8 mouse cellular contexts compared by ENCODE assay signal in the genomic region with DNA sequence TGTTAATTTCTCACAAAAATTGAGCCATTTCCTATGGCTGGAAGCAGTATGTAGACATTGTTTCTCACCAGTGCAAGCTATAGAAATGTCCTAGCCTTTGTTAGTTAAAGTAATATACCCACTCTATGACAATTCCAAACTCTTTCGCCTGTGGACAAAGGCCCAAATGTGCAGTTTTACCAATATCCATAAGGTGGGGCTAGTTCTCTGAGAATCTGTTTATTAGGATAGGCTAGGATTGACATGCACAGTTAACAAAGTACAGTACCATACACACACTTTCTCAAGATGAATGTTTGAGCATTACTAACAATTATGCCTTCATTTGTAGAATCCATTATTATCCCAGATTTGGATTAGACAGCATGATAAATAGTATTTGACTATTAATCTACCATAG. TPM values are rescaled to one million over a fixed set of nuclear protein-coding genes. Genes with fewer than 3 reads are reported as not detected.
DNase-seq lines count a peak whose midpoint lies in the region; ATAC-seq and TF ChIP-seq lines count a peak whose summit lies in the region.

No protein-coding gene starts in this region.

- no peak overlapping the region for H3K4me3 ChIP-seq in kidney, adult 2 months (ENCODE audit: insufficient read depth, low read depth, low read length)
- no peak overlapping the region for H3K4me3 ChIP-seq in intestine, embryonic 14.5 days (ENCODE audit: low read depth, low read length)
- no peak overlapping the region for H3K4me3 ChIP-seq in midbrain, embryonic 12.5 days

- WGBS in kidney, adult 2 months = 40% methylated on average over 1 of the region's 1 CpGs
- 52% methylated on average over 1 of the region's 1 CpGs for WGBS in intestine, embryonic 14.5 days
- WGBS in midbrain, embryonic 12.5 days = 47% methylated on average over 1 of the region's 1 CpGs

- DNase-seq in kidney, adult 2 months = peak; percentile 60
- DNase-seq in kidney, adult 18-20 months = no peak
- DNase-seq in MN1 (ENCODE audit: low spot score) = peak; percentile 30
- DNase-seq in intestine, embryonic 14.5 days (ENCODE audit: low spot score) = no peak
- no peak for DNase-seq in spleen, adult 18-20 months
- no peak for DNase-seq in right cerebral cortex, adult 18-20 months

- H3K27me3 ChIP-seq in kidney, adult 2 months (replicated peaks; ENCODE audit: control insufficient read depth, insufficient read depth, low read length) = no peaks in the 10 kb centered on the region
- H3K27me3 ChIP-seq in intestine, embryonic 14.5 days (replicated peaks; ENCODE audit: control insufficient read depth, insufficient read depth, low read length) = no peaks in the 10 kb centered on the region
- no peaks in the 10 kb centered on the region for H3K27me3 ChIP-seq in midbrain, embryonic 12.5 days

- H3K4me2 ChIP-seq in intestine, embryonic 14.5 days (ENCODE audit: low read length) = no peak overlapping the region
- H3K4me2 ChIP-seq in midbrain, embryonic 12.5 days (replicated peaks) = no peak overlapping the region

- H3K36me3 ChIP-seq in kidney, adult 2 months (ENCODE audit: control insufficient read depth, insufficient read depth, low read length) = no peaks in the 10 kb centered on the region
- H3K36me3 ChIP-seq in intestine, embryonic 14.5 days (ENCODE audit: control insufficient read depth, insufficient read depth, low read length) = peaks cover 3% of the 10 kb centered on the region; the same call in 1 of the 2 replicates
- no peaks in the 10 kb centered on the region for H3K36me3 ChIP-seq in midbrain, embryonic 12.5 days

- no peak overlapping the region for H3K27ac ChIP-seq in kidney, adult 2 months (ENCODE audit: insufficient read depth, low read depth, low read length)
- H3K27ac ChIP-seq in intestine, embryonic 14.5 days (ENCODE audit: low read depth) = no peak overlapping the region
- no peak overlapping the region for H3K27ac ChIP-seq in midbrain, embryonic 12.5 days (replicated peaks)

- no peaks in the 10 kb centered on the region for H3K4me1 ChIP-seq in kidney, adult 2 months (ENCODE audit: control insufficient read depth, insufficient read depth, low read length)
- H3K4me1 ChIP-seq in intestine, embryonic 14.5 days (replicated peaks; ENCODE audit: control insufficient read depth, insufficient read depth, low read length) = no peaks in the 10 kb centered on the region
- H3K4me1 ChIP-seq in midbrain, embryonic 12.5 days = no peaks in the 10 kb centered on the region

- no peak overlapping the region for H3K9ac ChIP-seq in intestine, embryonic 14.5 days (ENCODE audit: low read length)
- no peak overlapping the region for H3K9ac ChIP-seq in midbrain, embryonic 12.5 days (replicated peaks)

- peak; percentile 63; the same call in 1 of the 2 replicates for ATAC-seq in erythroid progenitor cell, adult 5-6 weeks (replicated peaks; ENCODE audit: low FRiP score, poor library complexity, severe bottlenecking)
- ATAC-seq in intestine, embryonic 14.5 days (replicated peaks; ENCODE audit: low FRiP score, low TSS enrichment, low read depth) = peak; percentile 43; the same call in 1 of the 2 replicates
- ATAC-seq in midbrain, embryonic 12.5 days (ENCODE audit: low FRiP score, low read depth) = peak; percentile 62; the same call in 1 of the 2 replicates

- peak; percentile 42 for TF ChIP-seq CTCF in kidney, adult 2 months (conservative IDR thresholded peaks at IDR 0.05; ENCODE audit: insufficient read depth, insufficient read length, low read depth, low read length)

- TF ChIP-seq POLR2A in kidney, adult 2 months (IDR thresholded peaks at IDR 0.05; ENCODE audit: low read depth, low read length) = no peak

- H3K9me3 ChIP-seq in intestine, embryonic 14.5 days (ENCODE audit: control insufficient read depth, low read length) = no peaks in the 10 kb centered on the region
- H3K9me3 ChIP-seq in midbrain, embryonic 12.5 days = no peaks in the 10 kb centered on the region

RNA-seq across cellular contexts. Expression of gene Lrrc19, which starts 19.8 kb away (rescaled TPM):
- polyA plus RNA-seq in kidney, adult 2 months (2012; rRNA removed) = 37.0 and 47.2 TPM in 2 replicates
- not detected in 2 replicates for total RNA-seq in erythroid progenitor cell, adult 5-6 weeks (2015; ENCODE audit: low replicate concordance)
- not detected in 2 replicates for total RNA-seq in erythroid progenitor cell, adult 5-6 weeks (2017; ENCODE audit: low replicate concordance)
- 0.46 and 0.47 TPM in 2 replicates for polyA plus RNA-seq in intestine, embryonic 14.5 days (2014; fragmentation: Nextera tagmentation; extraction: Ambion mirVana)
- polyA plus RNA-seq in midbrain, embryonic 12.5 days (2016; fragmentation: Nextera tagmentation; extraction: Ambion mirVana) = 0.89 and 1.1 TPM in 2 replicates

RNA-seq across cellular contexts. Expression of gene Ift74, which starts 55.4 kb away (rescaled TPM):
- polyA plus RNA-seq in kidney, adult 2 months (2012; rRNA removed) = 1.6 and 2.0 TPM in 2 replicates
- 3.8 and 5.4 TPM in 2 replicates for total RNA-seq in erythroid progenitor cell, adult 5-6 weeks (2015; ENCODE audit: low replicate concordance)
- 2.3 TPM in 1 of 2 replicates, not detected in the other for total RNA-seq in erythroid progenitor cell, adult 5-6 weeks (2017; ENCODE audit: low replicate concordance)
- polyA plus RNA-seq in intestine, embryonic 14.5 days (2014; fragmentation: Nextera tagmentation; extraction: Ambion mirVana) = 24.2 and 26.2 TPM in 2 replicates
- polyA plus RNA-seq in midbrain, embryonic 12.5 days (2016; fragmentation: Nextera tagmentation; extraction: Ambion mirVana) = 57.4 and 66.5 TPM in 2 replicates

Comparison
In these comparisons a context has a peak if more than half of its experiments do, and no peak if none do; other contexts are left out.
1. DNase-seq: peak in kidney, adult 2 months (single experiment) and MN1 (single experiment); none in kidney, adult 18-20 months (single experiment), intestine, embryonic 14.5 days (single experiment), spleen, adult 18-20 months (0 of 2) and right cerebral cortex, adult 18-20 months (single experiment).
2. RNA of gene Lrrc19, which starts 19.8 kb away (polyA plus RNA-seq): 37.0 to 47.2 TPM in kidney, adult 2 months; 0.89 to 1.1 TPM in midbrain, embryonic 12.5 days and 0.46 to 0.47 TPM in intestine, embryonic 14.5 days; every median in the first group is over 10 times any median in the second.
3. Peak in every context shown above with its lines, with median percentiles within 50 percentile points of each other: ATAC-seq.